Mouse (Mus musculus): ENCODE measurements around the gene Dynll2. TPM values are rescaled to one million over a fixed set of nuclear protein-coding genes. Genes with fewer than 3 reads are reported as not detected.

The Dynll2 gene
- total and polyA plus RNA-seq, 2 experiments from 2014 or later = 60.5 to 62.1 TPM

DNA sequence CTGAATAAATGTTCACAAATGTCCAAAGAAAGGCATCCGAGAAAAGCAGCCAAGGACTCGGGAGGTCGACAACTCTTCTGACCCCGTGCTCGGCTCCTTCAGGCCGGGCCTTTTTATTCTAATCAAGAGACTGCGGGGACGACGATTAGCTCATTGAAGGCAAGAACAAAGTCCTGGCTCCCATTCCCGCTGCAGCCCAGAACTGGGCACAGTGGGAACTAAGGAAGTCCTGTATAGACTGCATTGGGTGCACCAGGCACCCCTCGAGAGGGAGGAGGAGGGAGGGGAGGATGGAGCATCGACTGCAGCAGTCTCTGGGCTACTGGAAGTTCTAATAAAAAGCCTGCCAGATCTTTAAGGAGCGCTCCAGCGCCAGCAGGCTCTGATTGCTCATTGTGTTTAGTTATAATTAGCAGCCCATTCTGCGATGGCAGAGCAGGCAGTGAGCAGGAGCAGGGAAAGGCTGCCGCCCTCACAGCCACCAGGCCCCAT is 40.9 kb upstream of the Dynll2 start:
- no peak for TF ChIP-seq CTCF (IDR thresholded peaks at IDR 0.05; ENCODE audit: low read depth)
- Histone ChIP-seq H3K36me3 (ENCODE audit: insufficient read depth, low read length) (no peaks in the 10 kb centered on the region), H3K27me3 (ENCODE audit: insufficient read depth, low read length) (no peaks in the 10 kb centered on the region), H3K9ac (replicated peaks; ENCODE audit: low read length) (no peak overlapping the region), H3K27ac (no peak overlapping the region), H3K9me3 (ENCODE audit: low read length) (no peaks in the 10 kb centered on the region), H3K4me1 (ENCODE audit: insufficient read depth, low read length) (no peaks in the 10 kb centered on the region), H3K4me2 (ENCODE audit: low read depth, low read length) (no peak overlapping the region), H3K4me3 (ENCODE audit: low read length) (no peak overlapping the region)
- DNase-seq (ENCODE audit: low spot score) = peak; percentile 28
- 11% methylated on average over 16 of the region's 16 CpGs for WGBS
- no peak for ATAC-seq

DNA sequence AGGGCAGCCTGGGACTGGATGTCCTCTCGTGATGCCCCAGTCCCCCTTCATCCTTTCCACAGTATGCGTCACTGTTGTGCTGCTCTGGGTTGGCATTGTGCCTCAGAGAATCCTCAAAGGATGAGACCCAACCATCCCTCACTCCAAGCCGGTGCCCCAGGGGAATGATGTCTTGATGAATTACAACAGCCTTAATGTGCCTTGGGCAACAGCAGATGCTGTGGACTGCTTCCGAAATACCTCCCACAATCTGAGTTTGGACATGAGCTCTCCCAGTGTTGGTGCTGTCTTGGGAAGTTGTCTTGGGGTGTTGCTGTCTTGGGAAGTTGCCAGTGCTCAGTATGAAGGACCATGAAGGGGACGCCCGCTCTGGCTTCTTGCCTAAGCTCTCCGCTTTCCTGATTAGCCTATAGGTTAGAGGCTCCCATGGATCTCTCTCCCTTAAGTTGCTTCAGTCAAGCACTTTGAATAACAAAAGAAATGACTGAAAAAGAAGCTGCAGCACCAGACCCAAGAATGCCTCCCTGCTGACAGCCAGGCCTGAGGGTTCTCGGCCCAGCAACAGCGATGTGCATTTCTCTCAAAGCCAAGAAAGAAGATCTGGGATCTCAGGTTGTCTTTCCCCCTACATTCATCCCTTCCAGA is 40.2 kb upstream of the Dynll2 start:
- Histone ChIP-seq H3K9me3 (ENCODE audit: low read length) (no peaks in the 10 kb centered on the region), H3K4me1 (ENCODE audit: insufficient read depth, low read length) (no peaks in the 10 kb centered on the region), H3K4me3 (ENCODE audit: low read length) (no peak overlapping the region), H3K36me3 (ENCODE audit: insufficient read depth, low read length) (no peaks in the 10 kb centered on the region), H3K9ac (replicated peaks; ENCODE audit: low read length) (no peak overlapping the region), H3K4me2 (ENCODE audit: low read depth, low read length) (no peak overlapping the region), H3K27ac (no peak overlapping the region), H3K27me3 (ENCODE audit: insufficient read depth, low read length) (no peaks in the 10 kb centered on the region)
- no peak for ATAC-seq
- WGBS = 24% methylated on average over 9 of the region's 9 CpGs
- no peak for TF ChIP-seq CTCF (IDR thresholded peaks at IDR 0.05; ENCODE audit: low read depth)
- DNase-seq (ENCODE audit: low spot score) = peak; percentile 44

DNA sequence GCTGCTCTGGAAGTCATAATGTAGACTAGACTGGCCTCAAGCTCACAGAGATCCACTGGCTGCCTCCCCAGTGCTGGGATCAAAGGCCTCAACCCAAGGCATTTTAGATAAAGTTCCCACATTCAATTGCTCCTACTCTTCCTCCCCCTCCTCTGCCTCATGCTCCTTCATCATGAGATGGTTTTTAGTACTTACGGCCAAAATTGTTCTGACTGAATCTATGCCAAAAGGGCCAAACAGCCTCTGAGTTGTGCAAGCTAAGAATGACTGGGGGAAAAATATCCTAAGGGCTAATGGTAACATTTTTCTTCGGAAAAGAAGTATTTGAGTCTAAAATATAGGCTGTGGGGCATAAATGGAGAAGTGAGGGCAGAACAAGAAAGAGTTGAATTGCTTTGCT is 36.6 kb upstream of the Dynll2 start:
- WGBS = 82% methylated on average over 2 of the region's 2 CpGs
- no peak for ATAC-seq
- Histone ChIP-seq H3K27me3 (ENCODE audit: insufficient read depth, low read length) (no peaks in the 10 kb centered on the region), H3K9ac (replicated peaks; ENCODE audit: low read length) (no peak overlapping the region), H3K36me3 (ENCODE audit: insufficient read depth, low read length) (no peaks in the 10 kb centered on the region), H3K9me3 (ENCODE audit: low read length) (no peaks in the 10 kb centered on the region), H3K4me1 (ENCODE audit: insufficient read depth, low read length) (no peaks in the 10 kb centered on the region), H3K4me2 (ENCODE audit: low read depth, low read length) (no peak overlapping the region), H3K4me3 (ENCODE audit: low read length) (no peak overlapping the region), H3K27ac (no peak overlapping the region)
- no peak for TF ChIP-seq CTCF (IDR thresholded peaks at IDR 0.05; ENCODE audit: low read depth)
- DNase-seq (ENCODE audit: low spot score) = no peak

DNA sequence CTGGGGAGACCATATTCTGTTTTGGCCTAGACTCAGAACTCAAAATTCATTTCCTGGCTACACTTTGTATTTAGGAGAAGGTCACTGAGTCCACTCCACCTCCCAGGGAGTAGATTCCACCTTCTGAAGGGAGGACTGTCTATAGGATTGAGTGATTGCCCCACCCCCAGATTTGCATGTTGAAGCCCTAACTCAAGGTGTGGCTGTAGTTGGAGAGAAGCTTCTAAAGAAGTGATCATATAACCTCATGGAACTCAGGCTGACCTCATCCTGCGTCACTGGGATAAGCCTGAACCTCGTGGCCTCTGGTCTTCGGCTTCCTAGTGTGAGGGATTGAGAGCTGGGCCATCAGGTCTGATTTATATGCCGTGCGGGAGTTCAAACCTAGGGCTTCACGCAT is 28.5 kb upstream of the Dynll2 start:
- Histone ChIP-seq H3K4me1 (ENCODE audit: insufficient read depth, low read length) (no peaks in the 10 kb centered on the region), H3K27me3 (ENCODE audit: insufficient read depth, low read length) (no peaks in the 10 kb centered on the region), H3K4me2 (ENCODE audit: low read depth, low read length) (no peak overlapping the region), H3K4me3 (ENCODE audit: low read length) (no peak overlapping the region), H3K9me3 (ENCODE audit: low read length) (no peaks in the 10 kb centered on the region), H3K9ac (replicated peaks; ENCODE audit: low read length) (no peak overlapping the region), H3K36me3 (ENCODE audit: insufficient read depth, low read length) (no peaks in the 10 kb centered on the region), H3K27ac (no peak overlapping the region)
- TF ChIP-seq CTCF (IDR thresholded peaks at IDR 0.05; ENCODE audit: low read depth) = no peak
- no peak for DNase-seq (ENCODE audit: low spot score)
- 87% methylated on average over 6 of the region's 6 CpGs for WGBS
- no peak for ATAC-seq

DNA sequence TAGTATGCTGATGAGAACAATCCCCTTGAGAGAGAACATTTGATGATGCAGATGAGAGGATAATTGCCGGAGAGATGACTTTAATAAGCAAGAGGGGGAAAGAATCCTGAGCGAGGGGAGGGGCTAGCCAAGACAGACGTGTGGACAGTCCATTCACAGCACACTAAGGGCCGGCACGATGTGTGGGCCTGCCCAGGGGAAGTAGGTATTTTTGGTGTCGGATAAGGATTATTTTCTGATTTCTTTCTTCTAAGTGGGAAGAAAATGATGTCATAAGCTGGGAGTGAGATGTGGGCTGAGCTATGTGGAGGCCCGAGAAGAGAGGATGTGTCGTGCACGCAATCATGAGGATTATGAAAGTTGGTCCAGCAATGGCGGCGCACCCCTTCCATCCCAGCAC is 27.8 kb upstream of the Dynll2 start:
- no peak overlapping the region for H3K27ac ChIP-seq
- H3K4me1 ChIP-seq (ENCODE audit: insufficient read depth, low read length) = no peaks in the 10 kb centered on the region
- no peaks in the 10 kb centered on the region for H3K27me3 ChIP-seq (ENCODE audit: insufficient read depth, low read length)
- DNase-seq (ENCODE audit: low spot score) (peak; percentile 12), ATAC-seq (peak; percentile 47; the same call in 1 of the 2 replicates)
- no peaks in the 10 kb centered on the region for H3K9me3 ChIP-seq (ENCODE audit: low read length)
- WGBS = 78% methylated on average over 11 of the region's 11 CpGs
- no peak overlapping the region for H3K4me3 ChIP-seq (ENCODE audit: low read length)
- no peaks in the 10 kb centered on the region for H3K36me3 ChIP-seq (ENCODE audit: insufficient read depth, low read length)
- TF ChIP-seq CTCF (IDR thresholded peaks at IDR 0.05; ENCODE audit: low read depth) = no peak
- no peak overlapping the region for H3K9ac ChIP-seq (replicated peaks; ENCODE audit: low read length)
- no peak overlapping the region for H3K4me2 ChIP-seq (ENCODE audit: low read depth, low read length)

DNA sequence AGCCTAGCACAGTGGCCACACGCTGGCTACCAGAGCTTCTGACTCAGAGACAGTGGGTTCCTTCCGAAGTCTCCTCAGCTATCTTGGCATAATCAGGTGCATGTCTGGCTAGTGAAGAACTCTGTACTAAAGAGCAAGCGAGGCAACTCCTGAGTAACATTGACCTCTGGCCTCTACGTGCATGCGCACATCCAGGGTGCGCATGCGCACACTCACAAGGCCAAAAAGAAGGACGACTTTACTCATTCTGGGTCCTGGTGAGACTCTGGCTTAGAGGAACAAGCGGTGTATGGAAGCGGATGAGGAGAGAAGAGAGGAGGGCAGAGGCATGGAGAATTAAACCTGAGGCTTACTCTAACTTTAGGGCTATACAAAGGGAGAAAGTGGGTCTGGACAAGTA is 26.3 kb upstream of the Dynll2 start:
- DNase-seq (ENCODE audit: low spot score) = no peak
- Histone ChIP-seq H3K4me2 (ENCODE audit: low read depth, low read length) (no peak overlapping the region), H3K36me3 (ENCODE audit: insufficient read depth, low read length) (no peaks in the 10 kb centered on the region), H3K9ac (replicated peaks; ENCODE audit: low read length) (no peak overlapping the region), H3K4me1 (ENCODE audit: insufficient read depth, low read length) (peaks cover 8% of the 10 kb centered on the region; the same call in 1 of the 2 replicates), H3K9me3 (ENCODE audit: low read length) (no peaks in the 10 kb centered on the region), H3K27me3 (ENCODE audit: insufficient read depth, low read length) (no peaks in the 10 kb centered on the region), H3K27ac (no peak overlapping the region), H3K4me3 (ENCODE audit: low read length) (no peak overlapping the region)
- TF ChIP-seq CTCF (IDR thresholded peaks at IDR 0.05; ENCODE audit: low read depth) = no peak
- no peak for ATAC-seq
- 91% methylated on average over 10 of the region's 10 CpGs for WGBS

DNA sequence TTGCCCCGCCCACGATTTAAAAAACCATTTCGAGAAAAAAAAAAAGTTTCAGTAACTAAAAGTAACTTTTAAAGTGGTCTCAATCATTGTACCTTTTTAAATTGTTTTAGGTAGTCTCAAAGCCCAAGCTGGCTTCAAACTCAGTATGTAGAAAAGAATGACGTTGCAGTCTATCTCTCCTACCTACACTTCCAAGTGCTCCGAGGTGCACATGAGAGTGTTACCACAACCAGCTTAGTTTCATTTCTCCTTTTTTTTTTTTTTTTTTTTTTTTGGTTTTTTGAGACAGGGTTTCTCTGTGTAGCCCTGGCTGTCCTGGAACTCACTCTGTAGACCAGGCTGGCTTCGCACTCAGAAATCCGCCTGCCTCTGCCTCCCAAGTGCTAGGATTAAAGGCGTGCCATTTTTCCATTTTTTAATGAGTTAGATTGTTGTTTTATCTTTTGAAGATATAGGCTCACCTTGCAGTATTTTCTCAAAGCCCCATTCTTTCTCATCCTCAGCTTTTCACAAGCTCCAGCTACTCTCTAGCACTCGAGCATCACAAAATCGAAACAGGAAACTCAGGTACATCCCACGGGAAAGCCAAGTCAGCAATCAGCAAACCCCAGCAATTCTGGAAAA is 25.4 kb upstream of the Dynll2 start:
- 90% methylated on average over 11 of the region's 11 CpGs for WGBS

More for the DNA sequence above, 25.4 kb upstream of the Dynll2 start:
- H3K9me3 ChIP-seq (ENCODE audit: low read length) = no peaks in the 10 kb centered on the region
- H3K9ac ChIP-seq (replicated peaks; ENCODE audit: low read length) = no peak overlapping the region
- H3K27ac ChIP-seq = no peak overlapping the region
- TF ChIP-seq CTCF (IDR thresholded peaks at IDR 0.05; ENCODE audit: low read depth) = no peak
- peaks cover 8% of the 10 kb centered on the region; the same call in 1 of the 2 replicates for H3K4me1 ChIP-seq (ENCODE audit: insufficient read depth, low read length)
- H3K36me3 ChIP-seq (ENCODE audit: insufficient read depth, low read length) = no peaks in the 10 kb centered on the region
- no peak for DNase-seq (ENCODE audit: low spot score)
- ATAC-seq = no peak
- no peak overlapping the region for H3K4me3 ChIP-seq (ENCODE audit: low read length)
- H3K4me2 ChIP-seq (ENCODE audit: low read depth, low read length) = no peak overlapping the region
- no peaks in the 10 kb centered on the region for H3K27me3 ChIP-seq (ENCODE audit: insufficient read depth, low read length)
